Mouse (Mus musculus): Measurements from ENCODE around the gene Samd1. TPM values are rescaled to one million over a fixed set of nuclear protein-coding genes. Genes with fewer than 3 reads are reported as not detected.
A peak's percentile ranks its signal among the peaks of the same experiment; 100 is the strongest.

Samd1 gene
- polyA plus RNA-seq, 1 experiment from 2014 or later, result 9.8 TPM

- Histone ChIP-seq H3K4me3 (no peak within 1 kb of the TSS), H3K9me3 (replicated peaks) (no peaks in the 10 kb centered on the region), H3K36me3 (no peaks in the 10 kb centered on the region), H3K4me2 (replicated peaks) (peak within 1 kb of the TSS; percentile 29; the same call in 1 of the 2 replicates), H3K27me3 (peaks cover 64% of the 10 kb centered on the region), H3K27ac (no peak within 1 kb of the TSS), H3K4me1 (peaks cover 17% of the 10 kb centered on the region), H3K9ac (no peak within 1 kb of the TSS)
- WGBS, result 14% methylated on average over 9 of the region's 9 CpGs
- no peak for ATAC-seq (ENCODE audit: low FRiP score)
Measured at GRCm38 (mm10) chr8:84044900-84045299, 47.4 kb downstream of the Samd1 start, which contains the start of gene Rln3. TSS of gene Rln3 (minus strand) at chr8:84045000.

GRCm38 (mm10) chr8:84046505-84046904 is 49.0 kb downstream of the Samd1 start:
- Histone ChIP-seq H3K27me3 (peaks cover 48% of the 10 kb centered on the region), H3K4me3 (no peak overlapping the region), H3K4me2 (replicated peaks) (no peak overlapping the region), H3K4me1 (peaks cover 19% of the 10 kb centered on the region), H3K9ac (no peak overlapping the region), H3K9me3 (replicated peaks) (no peaks in the 10 kb centered on the region), H3K27ac (no peak overlapping the region), H3K36me3 (no peaks in the 10 kb centered on the region)
- WGBS, result 88% methylated on average over 3 of the region's 3 CpGs
- ATAC-seq (ENCODE audit: low FRiP score), result no peak

- no peak for ATAC-seq (ENCODE audit: low FRiP score)
- Histone ChIP-seq H3K4me1 (peaks cover 11% of the 10 kb centered on the region; the same call in 1 of the 2 replicates), H3K4me3 (no peak overlapping the region), H3K27ac (no peak overlapping the region), H3K9me3 (replicated peaks) (no peaks in the 10 kb centered on the region), H3K27me3 (peaks cover 32% of the 10 kb centered on the region), H3K4me2 (replicated peaks) (no peak overlapping the region), H3K9ac (no peak overlapping the region), H3K36me3 (no peaks in the 10 kb centered on the region)
- 77% methylated on average over 5 of the region's 5 CpGs for WGBS
Measured at GRCm38 (mm10) chr8:84048171-84048570, 50.7 kb downstream of the Samd1 start.

MicroRNAs encoded within 50 kb of the gene (microRNA counts, 519-probe panel; counts per million panel counts)
- 470 counts per million, percentile 58 among the panel's probes with 10 or more counts for microRNA mmu-miR-1199

Small RNA genes within 50 kb of the gene (microRNA-seq; reads per million reads assigned to microRNA genes)
- gene Mir1199, result not detected
- 2.7 reads per million, percentile 2 among the genes with 10 or more reads in this experiment for gene Mir8111

Other genes starting within 250 kb of the Samd1 start
- 38.7 and 41.5 TPM in 2 replicates for gene Adgrl1, start 97.6 kb upstream of the Samd1 start, polyA plus RNA-seq (2016; fragmentation: Nextera tagmentation; extraction: Ambion mirVana)
- 1.0 and 1.1 TPM in 2 replicates for gene Gm10644, start 42.5 kb upstream of the Samd1 start, polyA plus RNA-seq (2016; fragmentation: Nextera tagmentation; extraction: Ambion mirVana)
- gene Asf1b, start 42.2 kb upstream of the Samd1 start, polyA plus RNA-seq (2016; fragmentation: Nextera tagmentation; extraction: Ambion mirVana), result 37.6 and 40.9 TPM in 2 replicates
- gene Prkaca, start 24.7 kb upstream of the Samd1 start, polyA plus RNA-seq (2016; fragmentation: Nextera tagmentation; extraction: Ambion mirVana), result 201 and 213 TPM in 2 replicates
- 0.89 and 1.5 TPM in 2 replicates for gene 1700067K01Rik, start 3.8 kb downstream of the Samd1 start, polyA plus RNA-seq (2016; fragmentation: Nextera tagmentation; extraction: Ambion mirVana)
- gene 2210011C24Rik, start 14.5 kb downstream of the Samd1 start, polyA plus RNA-seq (2016; fragmentation: Nextera tagmentation; extraction: Ambion mirVana), result not detected in 2 replicates
- gene Palm3, start 23.8 kb downstream of the Samd1 start, polyA plus RNA-seq (2016; fragmentation: Nextera tagmentation; extraction: Ambion mirVana), result 8.6 and 10.9 TPM in 2 replicates
- gene Il27ra, start 44.9 kb downstream of the Samd1 start, polyA plus RNA-seq (2016; fragmentation: Nextera tagmentation; extraction: Ambion mirVana), result 0.14 and 0.33 TPM in 2 replicates
- gene Rln3, start 47.3 kb downstream of the Samd1 start, polyA plus RNA-seq (2016; fragmentation: Nextera tagmentation; extraction: Ambion mirVana), result not detected in 2 replicates
- 2.1 and 3.0 TPM in 2 replicates for gene Gm10643, start 67.5 kb downstream of the Samd1 start, polyA plus RNA-seq (2016; fragmentation: Nextera tagmentation; extraction: Ambion mirVana)
- 8.9 and 9.4 TPM in 2 replicates for gene Rfx1, start 69.2 kb downstream of the Samd1 start, polyA plus RNA-seq (2016; fragmentation: Nextera tagmentation; extraction: Ambion mirVana)
- 16.4 and 19.7 TPM in 2 replicates for gene Dcaf15, start 107.1 kb downstream of the Samd1 start, polyA plus RNA-seq (2016; fragmentation: Nextera tagmentation; extraction: Ambion mirVana)
- 0.39 and 0.50 TPM in 2 replicates for gene Podnl1, start 128.3 kb downstream of the Samd1 start, polyA plus RNA-seq (2016; fragmentation: Nextera tagmentation; extraction: Ambion mirVana)
- gene Cc2d1a, start 150.3 kb downstream of the Samd1 start, polyA plus RNA-seq (2016; fragmentation: Nextera tagmentation; extraction: Ambion mirVana), result 21.6 and 21.7 TPM in 2 replicates
- gene 4930432K21Rik, start 150.4 kb downstream of the Samd1 start, polyA plus RNA-seq (2016; fragmentation: Nextera tagmentation; extraction: Ambion mirVana), result 1.6 and 1.9 TPM in 2 replicates
- 5.8 and 7.2 TPM in 2 replicates for gene Nanos3, start 187.5 kb downstream of the Samd1 start, polyA plus RNA-seq (2016; fragmentation: Nextera tagmentation; extraction: Ambion mirVana)
- 57.5 and 59.0 TPM in 2 replicates for gene Zswim4, start 239.4 kb downstream of the Samd1 start, polyA plus RNA-seq (2016; fragmentation: Nextera tagmentation; extraction: Ambion mirVana)